Mouse (Mus musculus) CH12.LX (cell line): ENCODE measurements around the gene Adgrg1.

Source experiments
- CTCF ChIP-seq, 2 experiments: IDR thresholded peaks in 1 of 2; conservative IDR thresholded peaks in 1 of 2; 2 replicates each; pipeline ENCODE4 v1.5.1; 2011 to 2012; ENCODE audit warnings: low read depth in 2 of 2, low read length in 2 of 2, improper control_type of control experiment in 1 of 2, inconsistent platforms in 1 of 2, mild to moderate bottlenecking in 1 of 2, moderate library complexity in 1 of 2
- EP300 ChIP-seq: IDR thresholded peaks from 2 replicates; pipeline ENCODE4 v1.6.1; 2011; ENCODE audit warnings: low read length, improper control_type of control experiment
- HCFC1 ChIP-seq: IDR thresholded peaks from 2 replicates; pipeline ENCODE4 v1.6.1; 2012; ENCODE audit warnings: low read depth, mild to moderate bottlenecking, inconsistent platforms, low read length, improper control_type of control experiment
- MAX ChIP-seq: IDR thresholded peaks from 2 replicates; pipeline ENCODE4 v1.6.1; 2011; ENCODE audit warnings: low read length, improper control_type of control experiment
- PAX5 ChIP-seq: IDR thresholded peaks from 2 replicates; pipeline ENCODE4 v1.6.1; 2012; ENCODE audit warnings: low read length, inconsistent platforms, mixed read lengths
- POLR2A ChIP-seq: IDR thresholded peaks from 2 replicates; pipeline ENCODE4 v1.6.1; 2011; ENCODE audit warnings: low read depth, mild to moderate bottlenecking, improper control_type of control experiment, low read length
- RAD21 ChIP-seq: IDR thresholded peaks from 2 replicates; pipeline ENCODE4 v1.6.1; 2011; ENCODE audit warnings: low read depth, mild to moderate bottlenecking, low read length, improper control_type of control experiment, moderate library complexity
- RCOR1 ChIP-seq: conservative IDR thresholded peaks from 2 replicates; pipeline ENCODE4 v1.6.1; 2012; ENCODE audit warnings: low read depth, mild to moderate bottlenecking, inconsistent platforms, low read length, improper control_type of control experiment
- SIN3A ChIP-seq: IDR thresholded peaks from 2 replicates; pipeline ENCODE4 v1.6.1; 2012; ENCODE audit warnings: low read length, improper control_type of control experiment, inconsistent platforms
- ZKSCAN1 ChIP-seq: IDR thresholded peaks from 2 replicates; pipeline ENCODE4 v1.6.1; 2012; ENCODE audit warnings: low read depth, inconsistent platforms, low read length, improper control_type of control experiment, borderline replicate concordance

DNA sequence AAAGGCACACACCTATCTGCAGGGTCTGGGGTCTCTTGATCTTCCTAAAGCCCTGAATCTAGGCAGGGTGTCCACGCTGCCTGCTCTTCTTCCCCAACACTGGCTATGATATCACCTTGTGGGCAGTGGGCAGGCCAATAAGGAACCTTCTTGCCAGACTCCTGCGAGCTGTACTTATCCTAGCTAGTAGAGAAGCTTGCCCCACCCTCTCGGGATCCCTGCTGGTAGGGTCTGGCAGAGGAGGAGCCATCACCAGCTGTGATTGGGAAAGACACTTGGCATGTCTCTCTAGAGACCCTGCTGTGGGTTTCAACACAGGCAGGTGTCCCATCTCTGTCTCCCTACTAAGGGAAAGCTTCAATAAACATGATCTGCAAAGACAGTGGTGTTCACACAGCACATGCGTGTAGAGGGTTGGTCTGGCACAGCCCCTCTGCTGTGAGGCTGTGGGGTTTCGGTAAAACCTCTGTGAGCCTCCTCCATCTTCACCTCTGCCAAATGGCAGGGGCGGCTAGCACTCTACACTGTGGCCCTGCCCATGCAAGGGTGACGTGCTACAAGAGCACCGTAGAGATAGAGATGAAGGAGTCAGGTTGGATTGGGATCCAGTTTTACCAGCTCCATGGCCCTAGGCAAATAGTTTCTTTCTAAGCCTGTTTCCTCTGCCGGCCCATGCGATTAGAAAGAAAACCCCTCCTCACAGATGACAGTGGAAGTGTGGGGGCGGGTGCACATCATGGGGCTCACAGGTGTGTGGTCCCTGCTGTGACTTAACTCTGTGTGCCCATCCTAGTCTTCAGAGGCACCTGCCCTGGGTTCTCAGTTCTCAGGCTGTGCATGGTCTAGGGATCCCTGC, 16.3 kb downstream of the Adgrg1 start:
- TF ChIP-seq SIN3A = no peak
- no peak for TF ChIP-seq EP300
- TF ChIP-seq HCFC1 = no peak
- TF ChIP-seq POLR2A = no peak
- no peak for TF ChIP-seq CTCF (conservative IDR thresholded peaks at IDR 0.05 in 1 of 2, IDR thresholded peaks at IDR 0.05 in 1 of 2; ENCODE audit: low read depth in 2 of 2, low read length in 2 of 2)
- no peak for TF ChIP-seq RCOR1
- no peak for TF ChIP-seq RAD21
- no peak for TF ChIP-seq PAX5
- no peak for TF ChIP-seq MAX
- no peak for TF ChIP-seq ZKSCAN1
